In genomic region chr19:46455032-46455431, GRCm38 (mm10) we compare ENCODE assay signal across 8 mouse cellular contexts. TPM values are rescaled to one million over a fixed set of nuclear protein-coding genes. Genes with fewer than 3 reads are reported as not detected.
DNase-seq lines count a peak whose midpoint lies in the region; ATAC-seq and TF ChIP-seq lines count a peak whose summit lies in the region.

No protein-coding gene starts in this region.

- no peak overlapping the region for H3K4me3 ChIP-seq in embryonic facial prominence, embryonic 13.5 days
- H3K4me3 ChIP-seq in hindbrain, embryonic 16.5 days (ENCODE audit: low read length), result no peak overlapping the region
- peak overlapping the region; percentile 6; the same call in 1 of the 2 replicates for H3K4me3 ChIP-seq in liver, embryonic 13.5 days (replicated peaks)
- H3K4me3 ChIP-seq in small intestine, adult 2 months (ENCODE audit: low read depth, low read length), result no peak overlapping the region

- H3K27me3 ChIP-seq in embryonic facial prominence, embryonic 13.5 days, result no peaks in the 10 kb centered on the region
- no peaks in the 10 kb centered on the region for H3K27me3 ChIP-seq in hindbrain, embryonic 16.5 days (replicated peaks; ENCODE audit: control insufficient read depth, insufficient read depth, low read length)
- H3K27me3 ChIP-seq in liver, embryonic 13.5 days, result no peaks in the 10 kb centered on the region
- H3K27me3 ChIP-seq in small intestine, adult 2 months (ENCODE audit: control insufficient read depth, insufficient read depth, low read length), result no peaks in the 10 kb centered on the region

- peak; percentile 58 for DNase-seq in embryo, embryonic 10 days (ENCODE audit: low spot score)
- no peak for DNase-seq in embryo, embryonic 11 days
- DNase-seq in liver, embryonic 13.5 days, result peak; percentile 77
- no peak for DNase-seq in ovary, postnatal 14 days (ENCODE audit: low spot score)
- no peak for DNase-seq in left cerebral cortex, postnatal 25 days (ENCODE audit: low spot score in 2 of 2)

- peaks cover 30% of the 10 kb centered on the region for H3K4me1 ChIP-seq in embryonic facial prominence, embryonic 13.5 days
- no peaks in the 10 kb centered on the region; the same call in 1 of the 2 replicates for H3K4me1 ChIP-seq in hindbrain, embryonic 16.5 days (ENCODE audit: control insufficient read depth, insufficient read depth, low read depth, low read length)
- peaks cover 81% of the 10 kb centered on the region for H3K4me1 ChIP-seq in liver, embryonic 13.5 days (replicated peaks)
- peaks cover 50% of the 10 kb centered on the region for H3K4me1 ChIP-seq in small intestine, adult 2 months (ENCODE audit: control insufficient read depth, insufficient read depth, insufficient read length, low read length)

- no peak for TF ChIP-seq POLR2A in small intestine, adult 2 months (IDR thresholded peaks at IDR 0.05; ENCODE audit: low read depth, low read length)

- peak overlapping the region; percentile 18; the same call in 1 of the 2 replicates for H3K4me2 ChIP-seq in embryonic facial prominence, embryonic 13.5 days
- no peak overlapping the region for H3K4me2 ChIP-seq in hindbrain, embryonic 16.5 days (ENCODE audit: low read length)
- peak overlapping the region; percentile 58 for H3K4me2 ChIP-seq in liver, embryonic 13.5 days

- intact Hi-C loops in left cerebral cortex, postnatal 25 days (cut with DNase I), result loop anchor here (2.0 kb wide), 1 partner anchor 48 kb away; no protein-coding TSS in a partner anchor

- WGBS in embryonic facial prominence, embryonic 13.5 days, result 55% methylated on average over 1 of the region's 1 CpGs
- 58% methylated on average over 1 of the region's 1 CpGs for WGBS in hindbrain, embryonic 16.5 days
- 0% methylated on average over 1 of the region's 1 CpGs for WGBS in liver, embryonic 13.5 days (ENCODE audit: insufficient replicate concordance)
- WGBS in small intestine, adult 2 months, result 14% methylated on average over 1 of the region's 1 CpGs

- no peak for TF ChIP-seq CTCF in small intestine, adult 2 months (IDR thresholded peaks at IDR 0.05; ENCODE audit: extremely low read depth, insufficient read length, insufficient replicate concordance, low read depth, low read length)

- H3K36me3 ChIP-seq in embryonic facial prominence, embryonic 13.5 days, result peaks cover 81% of the 10 kb centered on the region
- no peaks in the 10 kb centered on the region; the same call in 1 of the 2 replicates for H3K36me3 ChIP-seq in hindbrain, embryonic 16.5 days (ENCODE audit: control insufficient read depth, insufficient read depth, low read length)
- H3K36me3 ChIP-seq in liver, embryonic 13.5 days, result 0 out of 2 replicates have a peak, but pooled peaks cover 13% of the 10 kb centered on the region
- no peaks in the 10 kb centered on the region; the same call in 1 of the 2 replicates for H3K36me3 ChIP-seq in small intestine, adult 2 months (ENCODE audit: control insufficient read depth, insufficient read depth, low read length)

- H3K9ac ChIP-seq in embryonic facial prominence, embryonic 13.5 days, result 0 out of 2 replicates have a peak overlapping the region, but pooled peaks have one; percentile 46
- no peak overlapping the region; the same call in 1 of the 2 replicates for H3K9ac ChIP-seq in hindbrain, embryonic 16.5 days (ENCODE audit: low read depth, low read length)
- H3K9ac ChIP-seq in liver, embryonic 13.5 days, result peak overlapping the region; percentile 68

- H3K9me3 ChIP-seq in embryonic facial prominence, embryonic 13.5 days, result no peaks in the 10 kb centered on the region
- H3K9me3 ChIP-seq in hindbrain, embryonic 16.5 days (ENCODE audit: control insufficient read depth, low read length), result no peaks in the 10 kb centered on the region
- H3K9me3 ChIP-seq in liver, embryonic 13.5 days (replicated peaks), result no peaks in the 10 kb centered on the region

- ATAC-seq in embryonic facial prominence, embryonic 13.5 days (ENCODE audit: insufficient number of reproducible peaks, insufficient read depth, low FRiP score, low TSS enrichment, low read depth), result no peak
- ATAC-seq in hindbrain, embryonic 16.5 days, result no peak
- ATAC-seq in liver, embryonic 13.5 days (ENCODE audit: low read depth), result peak; percentile 93

- peak overlapping the region; percentile 84 for H3K27ac ChIP-seq in embryonic facial prominence, embryonic 13.5 days
- peak overlapping the region; percentile 26 for H3K27ac ChIP-seq in hindbrain, embryonic 16.5 days (ENCODE audit: low read depth, low read length)
- peak overlapping the region; percentile 93 for H3K27ac ChIP-seq in liver, embryonic 13.5 days
- H3K27ac ChIP-seq in small intestine, adult 2 months (ENCODE audit: insufficient read depth, low read depth, low read length), result peak overlapping the region; percentile 91

RNA-seq across cellular contexts. Expression of gene Trim8, which starts 46.5 kb away (rescaled TPM):
- polyA plus RNA-seq in embryonic facial prominence, embryonic 13.5 days (2015; fragmentation: Nextera tagmentation; extraction: Ambion mirVana), result 16.7 and 17.6 TPM in 2 replicates
- polyA plus RNA-seq in hindbrain, embryonic 16.5 days (2015; fragmentation: Nextera tagmentation; extraction: Ambion mirVana), result 23.4 and 27.6 TPM in 2 replicates
- 9.1 and 9.2 TPM in 2 replicates for polyA plus RNA-seq in liver, embryonic 13.5 days (2015; fragmentation: Nextera tagmentation; extraction: Ambion mirVana)
- 42.3 and 54.8 TPM in 2 replicates for polyA plus RNA-seq in small intestine, adult 2 months (2012; rRNA removed)
- 100 to 1,000 TPM; 114 to 116 TPM for total RNA-seq in left cerebral cortex, postnatal 25 days (2021)

RNA-seq across cellular contexts. Expression of gene Sufu, which starts 58.3 kb away (rescaled TPM):
- 38.5 and 39.3 TPM in 2 replicates for polyA plus RNA-seq in embryonic facial prominence, embryonic 13.5 days (2015; fragmentation: Nextera tagmentation; extraction: Ambion mirVana)
- polyA plus RNA-seq in hindbrain, embryonic 16.5 days (2015; fragmentation: Nextera tagmentation; extraction: Ambion mirVana), result 19.8 and 24.2 TPM in 2 replicates
- 6.3 and 8.2 TPM in 2 replicates for polyA plus RNA-seq in liver, embryonic 13.5 days (2015; fragmentation: Nextera tagmentation; extraction: Ambion mirVana)
- 5.8 and 9.4 TPM in 2 replicates for polyA plus RNA-seq in small intestine, adult 2 months (2012; rRNA removed)
- total RNA-seq in left cerebral cortex, postnatal 25 days (2021), result 10 to 100 TPM; 16.8 to 21.0 TPM

RNA-seq across cellular contexts. Expression of gene Actr1a, which starts 59.5 kb away (rescaled TPM):
- polyA plus RNA-seq in embryonic facial prominence, embryonic 13.5 days (2015; fragmentation: Nextera tagmentation; extraction: Ambion mirVana), result 139 and 160 TPM in 2 replicates
- 351 and 369 TPM in 2 replicates for polyA plus RNA-seq in hindbrain, embryonic 16.5 days (2015; fragmentation: Nextera tagmentation; extraction: Ambion mirVana)
- 56.1 and 61.2 TPM in 2 replicates for polyA plus RNA-seq in liver, embryonic 13.5 days (2015; fragmentation: Nextera tagmentation; extraction: Ambion mirVana)
- 37.7 and 78.0 TPM in 2 replicates for polyA plus RNA-seq in small intestine, adult 2 months (2012; rRNA removed)
- 100 to 1,000 TPM; 187 to 190 TPM for total RNA-seq in left cerebral cortex, postnatal 25 days (2021)

Comparison
In these comparisons a context has a peak if more than half of its experiments do, and no peak if none do; other contexts are left out.
1. DNase-seq: peak in embryo, embryonic 10 days (single experiment) and liver, embryonic 13.5 days (single experiment); none in embryo, embryonic 11 days (single experiment), ovary, postnatal 14 days (single experiment) and left cerebral cortex, postnatal 25 days (0 of 2).
2. H3K27ac ChIP-seq: peak in every context shown above with its lines; median percentile 93 in liver, embryonic 13.5 days; 91 in small intestine, adult 2 months; 84 in embryonic facial prominence, embryonic 13.5 days; 26 in hindbrain, embryonic 16.5 days.